Comparison of ENCODE assay signal across 8 mouse cellular contexts in genomic region chr16:13940847-13941395, GRCm38 (mm10). TPM values are rescaled to one million over a fixed set of nuclear protein-coding genes. Genes with fewer than 3 reads are reported as not detected.
DNase-seq lines count a peak whose midpoint lies in the region; ATAC-seq and TF ChIP-seq lines count a peak whose summit lies in the region.

No protein-coding gene starts in this region.

- no peak for TF ChIP-seq EP300 in stomach, postnatal 0 days (optimal IDR thresholded peaks at IDR 0.05)

- peak; percentile 23 for DNase-seq in gastrocnemius, postnatal 14 days
- DNase-seq in gastrocnemius, adult 18-20 months (ENCODE audit: low spot score) = no peak
- no peak for DNase-seq in testis, postnatal 14 days (ENCODE audit: low spot score)
- DNase-seq in stomach, postnatal 0 days (ENCODE audit: low spot score) = no peak
- no peak for DNase-seq in spleen, adult 18-20 months

- no peaks in the 10 kb centered on the region for H3K9me3 ChIP-seq in limb, embryonic 15.5 days
- no peaks in the 10 kb centered on the region for H3K9me3 ChIP-seq in stomach, postnatal 0 days (ENCODE audit: control insufficient read depth, low read length)

- 1% methylated on average over 34 of the region's 34 CpGs for WGBS in limb, embryonic 15.5 days
- 3% methylated on average over 34 of the region's 34 CpGs for WGBS in stomach, postnatal 0 days

- TF ChIP-seq POLR2A in testis, adult 2 months (IDR thresholded peaks at IDR 0.05; ENCODE audit: control insufficient read depth, low read depth, low read length) = no peak

- 0 out of 2 replicates have a peak, but pooled peaks have one; percentile 54 for ATAC-seq in limb, embryonic 15.5 days (ENCODE audit: insufficient number of reproducible peaks, low FRiP score, low TSS enrichment, low read depth)
- ATAC-seq in stomach, postnatal 0 days (ENCODE audit: low FRiP score, low TSS enrichment) = peak; percentile 81; the same call in 1 of the 2 replicates
- ATAC-seq in CD4-positive, CD25-positive, alpha-beta regulatory T cell, adult 4 months = no peak

- peak overlapping the region; percentile 43 for H3K9ac ChIP-seq in limb, embryonic 15.5 days
- H3K9ac ChIP-seq in stomach, postnatal 0 days (ENCODE audit: low read length) = peak overlapping the region; percentile 63

- no peaks in the 10 kb centered on the region for H3K27me3 ChIP-seq in testis, adult 2 months (ENCODE audit: control insufficient read depth, insufficient read depth, low read length)
- peaks cover 8% of the 10 kb centered on the region for H3K27me3 ChIP-seq in limb, embryonic 15.5 days
- H3K27me3 ChIP-seq in stomach, postnatal 0 days (ENCODE audit: control insufficient read depth, insufficient read depth, low read length) = no peaks in the 10 kb centered on the region

- intact Hi-C loops in gastrocnemius, postnatal 14 days (cut with DNase I; ENCODE audit: low total_unique reads) = no loop called here

- no peaks in the 10 kb centered on the region for H3K36me3 ChIP-seq in testis, adult 2 months (ENCODE audit: control insufficient read depth, insufficient read depth, low read length)
- no peaks in the 10 kb centered on the region for H3K36me3 ChIP-seq in limb, embryonic 15.5 days
- H3K36me3 ChIP-seq in stomach, postnatal 0 days (ENCODE audit: control insufficient read depth, insufficient read depth, low read length) = no peaks in the 10 kb centered on the region

- peak overlapping the region; percentile 96 for H3K4me2 ChIP-seq in limb, embryonic 15.5 days
- H3K4me2 ChIP-seq in stomach, postnatal 0 days (replicated peaks; ENCODE audit: low read depth) = peak overlapping the region; percentile 89

- H3K27ac ChIP-seq in testis, adult 2 months (ENCODE audit: control insufficient read depth, insufficient read depth, low read depth, low read length) = no peak overlapping the region
- H3K27ac ChIP-seq in limb, embryonic 15.5 days = no peak overlapping the region
- no peak overlapping the region for H3K27ac ChIP-seq in stomach, postnatal 0 days (replicated peaks)

- peaks cover 11% of the 10 kb centered on the region for H3K4me1 ChIP-seq in testis, adult 2 months (ENCODE audit: control insufficient read depth, insufficient read depth, low read length)
- H3K4me1 ChIP-seq in limb, embryonic 15.5 days = peaks cover 12% of the 10 kb centered on the region
- no peaks in the 10 kb centered on the region for H3K4me1 ChIP-seq in stomach, postnatal 0 days (replicated peaks; ENCODE audit: control insufficient read depth, insufficient read depth)

- peak overlapping the region; percentile 80 for H3K4me3 ChIP-seq in testis, adult 2 months (ENCODE audit: control insufficient read depth, low read depth, low read length)
- H3K4me3 ChIP-seq in limb, embryonic 15.5 days = peak overlapping the region; percentile 57
- H3K4me3 ChIP-seq in stomach, postnatal 0 days (ENCODE audit: low read depth, low read length) = peak overlapping the region; percentile 49

- TF ChIP-seq CTCF in testis, adult 2 months (IDR thresholded peaks at IDR 0.05; ENCODE audit: control insufficient read depth, insufficient read depth, insufficient replicate concordance, low read depth, low read length) = no peak
- TF ChIP-seq CTCF in stomach, postnatal 0 days (IDR thresholded peaks at IDR 0.05; ENCODE audit: low read depth) = no peak

RNA-seq across cellular contexts. Expression of gene Mpv17l, which starts 38.0 kb away (rescaled TPM):
- total RNA-seq in gastrocnemius, postnatal 14 days (2021) = 1 to 10 TPM; 2.8 to 2.9 TPM
- total RNA-seq in gastrocnemius, adult 18-20 months (2021) = under 1 TPM; 0.50 to 0.85 TPM
- polyA plus RNA-seq in testis, adult 2 months (2012; rRNA removed) = 2.7 and 2.9 TPM in 2 replicates
- polyA plus RNA-seq in limb, embryonic 15.5 days (2015; fragmentation: Nextera tagmentation; extraction: Ambion mirVana) = 6.3 and 7.7 TPM in 2 replicates
- polyA plus RNA-seq in stomach, postnatal 0 days (2015; fragmentation: Nextera tagmentation; extraction: Ambion mirVana) = 4.6 and 5.7 TPM in 2 replicates
- under 1 TPM; 0.55 to 0.91 TPM for polyA plus RNA-seq in CD4-positive, CD25-positive, alpha-beta regulatory T cell, adult 4 months (2017; shearing (Covaris generic))

RNA-seq across cellular contexts. Expression of gene Pdxdc1, which starts 38.0 kb away (rescaled TPM):
- 10 to 100 TPM; 40.7 to 42.3 TPM for total RNA-seq in gastrocnemius, postnatal 14 days (2021)
- 10 to 100 TPM; 46.9 to 51.1 TPM for total RNA-seq in gastrocnemius, adult 18-20 months (2021)
- 180 and 182 TPM in 2 replicates for polyA plus RNA-seq in testis, adult 2 months (2012; rRNA removed)
- polyA plus RNA-seq in limb, embryonic 15.5 days (2015; fragmentation: Nextera tagmentation; extraction: Ambion mirVana) = 105 and 118 TPM in 2 replicates
- 75.1 and 76.2 TPM in 2 replicates for polyA plus RNA-seq in stomach, postnatal 0 days (2015; fragmentation: Nextera tagmentation; extraction: Ambion mirVana)
- 10 to 100 TPM; 21.0 to 28.2 TPM for polyA plus RNA-seq in CD4-positive, CD25-positive, alpha-beta regulatory T cell, adult 4 months (2017; shearing (Covaris generic))

RNA-seq across cellular contexts. Expression of gene 2900011O08Rik, which starts 45.5 kb away (rescaled TPM):
- total RNA-seq in gastrocnemius, postnatal 14 days (2021) = under 1 TPM in 1 of 2 experiments, not detected in 1; 0.11 TPM
- total RNA-seq in gastrocnemius, adult 18-20 months (2021) = not detected
- polyA plus RNA-seq in testis, adult 2 months (2012; rRNA removed) = 17.3 and 20.2 TPM in 2 replicates
- polyA plus RNA-seq in limb, embryonic 15.5 days (2015; fragmentation: Nextera tagmentation; extraction: Ambion mirVana) = 1.3 and 1.4 TPM in 2 replicates
- polyA plus RNA-seq in stomach, postnatal 0 days (2015; fragmentation: Nextera tagmentation; extraction: Ambion mirVana) = 0.70 and 1.3 TPM in 2 replicates
- polyA plus RNA-seq in CD4-positive, CD25-positive, alpha-beta regulatory T cell, adult 4 months (2017; shearing (Covaris generic)) = not detected

RNA-seq across cellular contexts. Expression of gene Ifitm7, which starts 45.8 kb away (rescaled TPM):
- not detected for total RNA-seq in gastrocnemius, postnatal 14 days (2021)
- not detected for total RNA-seq in gastrocnemius, adult 18-20 months (2021)
- 226 and 269 TPM in 2 replicates for polyA plus RNA-seq in testis, adult 2 months (2012; rRNA removed)
- polyA plus RNA-seq in limb, embryonic 15.5 days (2015; fragmentation: Nextera tagmentation; extraction: Ambion mirVana) = not detected in 2 replicates
- polyA plus RNA-seq in stomach, postnatal 0 days (2015; fragmentation: Nextera tagmentation; extraction: Ambion mirVana) = not detected in 2 replicates
- polyA plus RNA-seq in CD4-positive, CD25-positive, alpha-beta regulatory T cell, adult 4 months (2017; shearing (Covaris generic)) = not detected
